Mouse (Mus musculus) heart, adult 8-10 months (tissue): ENCODE data around the gene Pabpc5. TPM values are rescaled to one million over a fixed set of nuclear protein-coding genes. Genes with fewer than 3 reads are reported as not detected.

Experiments used
- DNase-seq: peaks from one replicate; pipeline ENCODE4 v3.0.0; 2022; ENCODE audit warnings: low spot score
- total RNA-seq, 4 experiments: library from RNA; stranded (reverse); gene quantifications; 2 replicates each; pipeline ENCODE4 v1.2.4; 2022

The Pabpc5 gene
- total RNA-seq, result not detected

GRCm38 (mm10) chrX:119927081-119927571 lies at the start of gene Pabpc5:
Pabpc5 (plus strand) TSS chrX:119927196.
- DNase-seq, result peak; percentile 23

- no peak for DNase-seq
These were observed 39.9 kb upstream of the Pabpc5 start for GRCm38 (mm10) chrX:119886957-119887593.

GRCm38 (mm10) chrX:119888326-119888920 lies 38.6 kb upstream of the Pabpc5 start:
- DNase-seq, result no peak

DNA sequence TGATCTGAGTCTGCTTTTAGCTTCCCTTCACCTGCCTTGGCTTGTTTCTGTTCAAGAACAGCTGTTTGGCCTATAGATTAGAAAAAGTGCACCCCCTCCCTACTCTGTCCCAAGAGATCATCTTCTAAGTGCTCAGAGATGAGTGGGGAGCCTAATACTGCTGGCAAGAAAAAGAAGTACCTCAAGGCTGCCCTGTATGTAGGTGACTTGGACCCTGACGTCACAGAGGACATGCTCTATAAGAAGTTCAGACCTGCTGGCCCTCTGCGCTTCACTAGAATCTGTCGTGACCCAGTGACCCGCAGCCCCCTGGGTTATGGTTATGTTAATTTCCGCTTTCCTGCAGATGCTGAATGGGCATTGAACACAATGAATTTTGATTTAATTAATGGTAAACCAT lies 856 bp downstream of the Pabpc5 start:
- DNase-seq, result no peak
